Mouse (Mus musculus) liver, adult (tissue): ENCODE measurements around the gene Pstpip1.

Experiments used
- GATA4 ChIP-seq: IDR thresholded peaks from 2 replicates; pipeline ENCODE4 v1.6.1; 2014; ENCODE audit warnings: mild to moderate bottlenecking, low read length; ENCODE audit not compliant: insufficient replicate concordance

Gene Pstpip1

DNA sequence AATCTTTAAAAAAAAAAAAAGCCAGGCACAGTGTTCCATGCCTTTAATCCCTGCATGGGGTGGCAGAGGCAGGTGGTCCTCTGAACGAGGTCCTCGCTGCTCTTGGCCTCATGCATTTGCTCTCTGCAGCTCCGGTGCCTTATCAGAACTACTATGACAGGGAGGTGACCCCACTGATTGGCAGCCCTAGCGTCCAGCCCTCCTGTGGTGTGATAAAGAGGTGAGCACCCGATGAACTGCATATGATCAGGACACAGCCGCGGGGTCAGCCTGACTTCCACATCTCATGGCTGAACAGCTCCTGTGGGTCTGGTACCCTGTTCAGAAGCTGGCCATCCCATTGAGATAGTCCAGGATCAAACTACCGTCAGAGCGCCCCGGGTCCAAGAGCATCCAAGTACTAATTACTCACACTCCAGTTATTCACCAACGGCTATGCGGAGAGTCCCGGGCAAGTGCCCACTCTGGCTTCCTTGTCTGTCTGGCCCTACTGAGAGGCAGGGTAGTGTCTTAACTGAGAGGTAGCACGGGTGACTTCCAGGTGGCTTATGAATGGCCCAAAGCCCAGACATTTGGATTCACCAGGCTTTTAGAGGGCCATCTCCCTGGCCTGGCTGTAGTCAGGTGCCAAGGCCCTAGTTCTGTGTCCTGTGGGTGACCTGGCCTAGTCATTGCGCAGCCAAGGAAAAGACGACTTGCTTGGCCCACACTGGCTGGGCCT lies 36.9 kb downstream of the Pstpip1 start:
- TF ChIP-seq GATA4, result no peak

DNA sequence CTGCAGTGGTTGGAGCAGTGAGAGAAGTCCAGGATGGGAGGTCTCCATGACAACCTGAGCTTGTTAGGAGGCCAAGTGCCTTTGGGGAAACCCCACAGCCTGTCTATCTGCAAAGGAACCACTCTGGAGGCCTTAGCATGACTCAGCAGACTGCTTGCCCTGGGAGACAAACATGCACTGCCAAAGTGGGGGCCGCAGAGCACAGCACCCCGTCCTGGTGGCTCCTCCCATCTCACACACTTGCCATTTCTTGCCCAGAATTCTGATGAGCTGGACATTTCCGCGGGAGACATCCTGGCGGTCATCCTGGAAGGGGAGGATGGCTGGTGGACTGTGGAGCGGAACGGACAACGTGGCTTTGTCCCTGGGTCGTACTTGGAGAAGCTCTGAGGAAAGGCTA lies 38.6 kb downstream of the Pstpip1 start:
- TF ChIP-seq GATA4, result no peak

DNA sequence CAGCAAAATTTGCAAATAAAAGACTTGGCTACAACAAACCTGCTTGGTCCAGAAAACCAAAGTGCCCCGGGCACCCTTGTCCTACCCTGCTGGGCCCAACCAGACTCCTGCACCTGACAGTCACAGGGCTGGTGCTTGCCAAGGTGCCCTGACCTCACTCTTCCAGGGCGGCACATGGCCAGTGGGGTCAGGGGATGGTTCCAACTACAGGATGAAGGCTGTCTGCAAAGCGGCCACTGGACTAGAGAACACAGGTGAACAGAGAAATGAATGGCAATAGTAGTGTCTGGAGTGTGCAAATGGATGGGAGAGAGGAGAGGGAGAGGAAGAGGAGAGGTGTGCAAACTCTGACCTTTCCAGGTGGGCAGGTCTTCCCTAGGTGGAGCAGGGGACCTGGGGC lies 40.2 kb downstream of the Pstpip1 start:
- no peak for TF ChIP-seq GATA4

DNA sequence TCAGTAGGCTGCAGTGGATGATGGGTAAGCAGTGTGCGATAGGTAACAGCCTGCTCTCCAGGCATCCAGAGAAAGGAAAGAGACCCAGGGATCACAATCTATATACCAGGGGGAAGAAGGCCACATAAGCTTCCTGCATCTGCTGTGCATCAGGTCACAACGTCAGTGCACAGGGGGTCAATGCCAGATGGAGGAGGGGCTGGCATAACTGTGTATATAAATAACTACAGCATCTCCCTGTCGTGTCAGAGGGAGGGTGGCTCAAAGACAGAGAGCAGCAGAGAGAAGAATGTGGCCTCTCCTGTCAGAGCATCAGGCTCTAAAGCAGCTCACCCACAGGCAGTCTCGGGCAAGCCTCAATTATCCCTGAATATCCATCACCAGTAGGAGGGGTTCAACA lies 40.8 kb downstream of the Pstpip1 start:
- TF ChIP-seq GATA4, result no peak

DNA sequence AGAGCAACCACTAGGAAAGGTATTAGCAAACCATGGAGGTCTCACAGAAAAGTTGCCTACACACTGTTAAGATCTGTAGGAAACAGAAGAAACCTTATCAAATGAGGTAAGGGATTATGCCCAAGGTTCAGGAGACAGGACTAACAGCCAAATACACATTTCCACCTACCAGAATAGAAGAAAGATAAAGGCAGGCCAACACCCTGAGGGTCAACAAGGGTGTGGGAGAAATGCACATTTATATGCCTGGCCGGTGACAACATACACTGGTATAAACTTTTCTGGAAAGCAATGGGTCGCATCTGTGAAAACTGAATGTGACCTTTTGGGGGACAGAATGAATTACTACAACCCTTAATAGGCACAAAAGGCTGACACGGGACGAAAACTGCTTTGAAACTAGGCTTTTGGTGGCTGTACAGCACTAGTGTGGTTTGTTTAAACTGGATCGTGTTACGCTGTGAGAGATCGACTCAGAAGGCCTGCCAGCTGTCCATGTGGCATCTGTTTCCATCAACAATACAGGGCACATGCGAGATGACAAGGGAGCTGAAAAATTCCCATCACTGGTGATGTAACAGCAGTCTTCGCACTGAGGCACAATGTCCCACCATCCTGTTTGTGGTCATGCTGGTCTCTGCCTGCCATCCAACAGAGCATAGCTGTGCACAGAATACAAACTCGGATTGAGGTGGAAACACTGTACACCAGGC lies 42.2 kb downstream of the Pstpip1 start:
- no peak for TF ChIP-seq GATA4

DNA sequence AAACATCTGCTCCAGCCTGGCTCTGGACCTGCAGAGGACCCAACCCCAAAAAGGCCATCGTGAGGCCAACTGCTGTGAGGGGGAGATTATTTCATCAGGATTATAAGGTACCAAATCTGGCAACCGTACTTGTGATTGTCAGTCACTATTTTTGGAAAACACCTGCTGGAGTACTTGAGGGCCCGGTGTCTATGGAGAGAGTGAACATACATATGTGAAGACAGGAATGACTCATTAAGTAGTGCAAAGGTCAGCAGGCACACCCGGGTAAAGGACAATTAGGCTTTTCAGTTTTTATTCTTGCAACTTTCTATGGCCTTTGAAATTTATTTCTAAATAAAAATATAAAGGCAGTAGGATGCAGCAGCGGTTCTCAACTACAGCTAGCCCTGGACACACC lies 44.2 kb downstream of the Pstpip1 start:
- no peak for TF ChIP-seq GATA4

DNA sequence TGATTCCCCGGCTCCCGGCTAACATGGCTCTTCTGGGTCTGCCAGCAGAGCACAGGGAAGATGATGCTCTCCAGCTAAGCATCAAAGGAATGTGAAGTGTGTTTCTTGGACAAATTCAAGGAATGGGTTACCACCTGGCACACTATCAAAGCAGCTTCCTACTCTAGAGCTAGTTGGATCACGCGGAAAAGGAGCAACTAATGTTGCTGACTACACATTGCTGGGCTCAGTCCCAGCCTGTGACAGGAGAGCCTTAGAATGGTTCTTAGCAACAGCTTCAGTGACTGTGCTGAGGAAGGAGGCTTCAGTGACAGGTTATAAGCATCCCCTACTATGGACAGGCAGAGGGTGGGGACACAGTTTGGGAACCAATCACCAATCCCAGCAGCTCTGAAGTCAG lies 44.9 kb downstream of the Pstpip1 start:
- no peak for TF ChIP-seq GATA4

DNA sequence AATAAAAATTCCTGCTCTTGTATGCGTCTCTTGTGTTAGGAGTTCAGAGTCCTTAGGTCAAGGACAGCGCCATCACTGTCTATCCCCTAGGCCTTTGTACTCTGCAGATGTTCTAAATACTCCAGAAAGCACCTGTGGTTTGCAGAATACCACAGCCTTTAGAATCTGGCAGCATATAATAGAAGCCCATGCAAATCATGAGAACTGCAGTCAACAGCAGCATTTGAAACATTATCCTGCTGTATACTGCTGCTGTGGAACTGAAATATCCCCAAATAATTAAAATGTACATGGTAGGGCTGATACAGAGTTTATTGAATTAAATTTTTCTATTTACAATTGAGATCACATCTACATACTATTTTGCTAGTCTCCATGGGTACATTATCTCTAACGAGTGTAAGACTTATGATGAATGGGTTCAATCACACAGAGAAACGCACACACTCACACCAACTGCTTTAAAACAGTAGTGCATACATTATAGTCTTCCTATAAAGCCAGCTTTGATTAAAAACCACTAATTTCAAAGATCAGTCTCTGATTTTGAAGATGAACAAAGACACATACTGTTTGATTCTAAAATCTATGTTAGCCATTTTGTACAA lies 45.9 kb downstream of the Pstpip1 start:
- no peak for TF ChIP-seq GATA4

DNA sequence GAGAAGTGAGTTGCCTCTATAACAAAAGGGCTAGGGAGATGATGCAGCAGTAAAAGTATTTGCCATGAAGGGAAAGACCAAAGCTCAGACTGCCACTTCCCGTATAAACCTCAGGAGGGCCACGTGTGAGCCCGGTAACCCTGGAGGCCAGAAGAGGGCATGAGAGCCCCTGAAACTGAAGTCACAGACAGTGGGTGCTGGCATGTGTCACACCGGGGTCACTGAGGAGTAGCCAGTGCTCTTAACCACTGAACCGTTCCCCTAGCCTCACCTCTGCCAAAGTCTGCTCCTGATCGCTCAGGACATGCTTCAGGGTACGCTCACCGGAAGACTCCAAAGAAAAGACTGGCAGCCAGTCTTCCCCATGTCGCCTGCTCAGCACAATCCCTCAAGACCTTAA lies 52.0 kb downstream of the Pstpip1 start:
- no peak for TF ChIP-seq GATA4

DNA sequence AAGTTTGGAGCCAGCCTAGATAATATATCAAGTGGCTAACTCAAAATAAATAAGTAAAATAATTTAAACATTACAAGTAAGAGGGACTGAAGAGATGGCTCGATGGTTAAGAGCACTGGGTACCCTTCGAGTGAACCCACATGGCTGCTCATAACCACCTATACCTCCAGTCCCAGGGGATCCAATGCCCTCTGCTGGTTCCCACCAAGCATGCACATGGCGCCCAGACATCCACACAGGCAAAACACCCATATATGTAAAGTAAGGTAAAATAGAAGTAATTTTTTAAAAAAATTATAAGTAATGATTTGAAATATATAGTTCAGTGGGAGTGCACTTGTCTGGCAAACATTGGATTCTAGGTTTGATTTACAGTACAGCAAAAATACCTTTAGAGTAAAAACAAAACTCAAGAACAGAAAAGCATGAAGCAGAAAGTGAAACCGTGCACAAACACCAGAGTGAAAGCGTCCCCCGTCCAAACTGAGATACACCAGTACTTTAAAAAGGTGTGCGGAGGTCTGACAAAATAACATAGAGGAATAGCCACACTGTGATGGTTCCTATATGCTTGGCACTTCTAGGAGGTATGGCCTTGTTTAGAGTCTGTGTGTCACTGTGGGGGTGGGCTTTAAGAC lies 54.7 kb downstream of the Pstpip1 start:
- TF ChIP-seq GATA4, result no peak

DNA sequence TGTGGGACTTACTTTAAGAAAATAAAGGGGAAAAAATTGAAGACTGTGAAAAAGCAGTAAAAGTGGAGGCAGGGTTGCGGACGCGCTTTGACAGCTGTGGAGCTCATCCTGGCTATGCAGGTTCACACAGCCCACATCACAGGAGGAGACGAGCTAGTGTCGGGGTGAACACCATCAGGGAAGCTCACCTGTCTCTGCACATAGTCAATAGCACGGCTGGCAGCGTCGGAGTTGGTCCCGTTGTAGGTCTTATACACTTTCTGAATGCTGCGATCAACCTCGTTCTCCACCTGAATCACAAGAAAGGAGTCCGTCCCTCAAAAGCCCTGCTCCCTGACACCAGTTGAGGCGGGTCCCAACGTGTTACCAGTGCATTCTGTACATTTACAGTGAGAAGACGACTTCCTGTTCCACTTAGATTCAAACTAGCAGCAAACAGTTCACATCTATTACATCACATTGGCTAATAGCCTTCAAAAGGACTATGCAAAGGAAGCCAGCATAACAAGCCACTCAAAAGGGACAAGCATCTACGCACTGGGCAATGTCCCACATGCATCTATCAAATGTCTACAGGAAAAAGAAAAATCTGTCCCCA lies 56.7 kb downstream of the Pstpip1 start:
- no peak for TF ChIP-seq GATA4

DNA sequence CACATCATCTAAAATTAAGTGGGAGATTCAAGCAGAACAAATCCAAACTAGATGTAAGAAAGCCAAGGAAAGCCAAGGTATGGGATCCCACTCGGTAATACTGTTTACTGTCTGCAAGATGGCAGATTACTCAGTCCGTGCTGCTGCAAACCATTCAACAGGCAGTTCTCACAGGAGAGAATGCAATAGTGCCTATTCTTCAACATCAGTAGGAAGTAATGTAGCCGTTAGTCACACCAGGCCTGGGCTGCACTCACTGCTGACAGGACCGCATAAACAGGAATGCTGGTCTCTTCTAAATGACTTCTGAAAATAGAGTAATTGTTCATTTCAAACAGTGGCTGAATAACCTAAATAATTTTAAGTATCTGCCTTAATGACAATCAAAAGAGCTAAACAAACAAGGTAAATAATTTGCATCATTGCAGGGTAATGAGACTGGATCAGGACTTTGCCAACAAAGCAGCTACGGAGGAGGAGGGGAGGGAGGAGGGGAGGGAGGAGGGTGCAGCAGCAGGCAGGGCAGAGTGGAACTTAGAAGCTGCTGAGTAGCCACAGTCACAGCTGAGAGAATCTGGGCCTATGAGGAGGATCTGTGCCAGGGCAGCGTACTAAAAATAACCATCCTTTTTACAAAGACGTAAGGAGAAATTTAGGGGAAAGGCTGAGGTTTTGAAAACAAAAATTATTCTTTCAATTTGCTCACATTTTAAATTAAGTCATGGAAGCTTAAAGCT lies 62.2 kb downstream of the Pstpip1 start:
- TF ChIP-seq GATA4, result no peak

DNA sequence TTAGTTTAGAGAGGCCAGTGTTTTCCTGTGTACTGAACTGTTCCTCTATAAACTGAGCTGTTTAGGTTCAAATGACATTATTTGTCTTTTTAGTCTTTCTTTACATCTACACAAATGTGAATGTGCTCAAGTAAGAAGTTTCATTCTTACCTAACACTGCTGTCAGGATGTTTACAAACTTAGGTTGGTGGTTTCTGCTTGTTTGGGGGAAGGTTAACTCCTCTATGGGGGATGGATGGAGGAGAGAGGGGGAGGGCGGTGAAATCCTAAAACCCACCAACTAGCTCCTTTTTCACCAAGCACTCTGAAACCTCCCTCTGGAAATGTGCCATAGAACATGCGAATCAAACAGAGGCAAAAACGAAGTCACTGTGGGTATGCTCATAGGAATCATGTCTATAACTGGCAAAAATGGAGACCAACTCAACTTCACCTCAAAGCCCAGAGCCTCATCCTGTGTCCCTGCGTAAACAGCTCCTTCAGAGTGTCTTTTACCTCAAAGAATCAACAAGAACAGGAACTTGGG lies 62.8 kb downstream of the Pstpip1 start:
- no peak for TF ChIP-seq GATA4

DNA sequence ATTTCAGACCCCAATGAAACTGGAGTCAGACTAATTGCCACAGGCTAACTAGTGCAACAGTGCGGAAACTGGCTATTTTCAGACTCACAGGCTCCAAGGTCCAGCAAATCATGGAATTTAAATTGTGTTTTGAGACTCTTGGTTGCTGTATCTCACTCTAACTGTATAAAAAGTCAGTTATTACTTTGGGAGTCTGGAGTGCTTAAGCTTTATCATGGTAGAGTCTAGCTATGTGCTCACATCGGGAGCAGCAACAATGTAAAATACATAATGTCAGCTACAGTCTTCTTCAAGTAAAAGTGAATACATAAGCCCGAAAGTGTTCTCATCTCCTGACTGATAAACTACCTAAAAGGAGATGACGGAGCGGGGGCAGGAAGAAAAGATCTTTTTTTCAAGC lies 64.8 kb downstream of the Pstpip1 start:
- TF ChIP-seq GATA4, result no peak

DNA sequence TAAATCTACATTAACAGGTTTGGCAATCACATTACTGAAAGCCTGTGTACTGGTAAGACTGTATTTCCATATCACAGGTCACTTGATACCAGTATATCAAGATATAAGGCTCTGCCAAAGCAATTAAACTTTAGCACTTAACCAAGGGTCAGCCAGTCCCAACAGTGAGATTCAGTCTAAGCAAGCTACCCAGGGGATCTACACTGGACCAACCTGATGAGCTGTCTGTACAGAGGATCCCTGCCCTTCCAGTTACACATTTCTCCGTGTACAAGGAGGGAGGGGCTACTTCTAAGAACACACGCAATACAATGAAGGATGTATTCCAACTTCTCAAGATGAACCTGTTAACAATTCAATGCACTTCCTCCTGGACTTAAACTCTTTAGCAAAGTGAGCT lies 68.3 kb downstream of the Pstpip1 start:
- no peak for TF ChIP-seq GATA4

DNA sequence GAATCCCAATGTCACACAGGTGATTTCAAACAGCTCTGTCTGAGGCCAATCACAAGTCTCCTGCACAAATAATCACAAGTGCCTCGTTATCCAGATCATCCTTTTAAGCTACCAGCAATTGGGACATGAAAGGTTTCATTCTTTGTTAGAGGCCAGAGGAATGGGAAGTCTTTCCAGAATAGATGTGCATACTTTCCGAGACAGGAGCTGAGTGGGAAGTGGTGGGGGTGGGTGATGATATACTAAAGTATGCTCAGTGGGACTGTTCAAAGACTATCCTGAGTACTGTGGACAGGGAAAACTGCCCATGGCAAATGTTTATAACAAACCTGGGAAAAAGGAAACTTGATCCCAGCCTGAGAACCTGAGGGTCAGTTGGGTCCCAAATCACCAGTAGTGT lies 69.7 kb downstream of the Pstpip1 start:
- no peak for TF ChIP-seq GATA4
